Mouse (Mus musculus) embryonic facial prominence, embryonic 13.5 days (tissue): ENCODE measurements around the gene Akap2. TPM values are rescaled to one million over a fixed set of nuclear protein-coding genes. Genes with fewer than 3 reads are reported as not detected.
A peak's percentile ranks its signal among the peaks of the same experiment; 100 is the strongest.

Source experiments
- ATAC-seq: fragments of 200-750 bp; cut with Nextera tagmentation; 2 replicates; pipeline ENCODE4 v1.8.0; 2017; ENCODE audit warnings: low read depth; ENCODE audit not compliant: insufficient number of reproducible peaks, insufficient read depth, low FRiP score, low TSS enrichment
- H3K27ac ChIP-seq: fragments of 300-500 bp; sonication (generic); 2 replicates; pipeline ENCODE4 v1.5.1; 2015; ENCODE audit warnings: moderate library complexity, mild to moderate bottlenecking, inconsistent platforms
- H3K27me3 ChIP-seq: fragments of 300-500 bp; sonication (generic); 2 replicates; pipeline ENCODE4 v1.6.1; 2015; ENCODE audit warnings: mild to moderate bottlenecking, inconsistent platforms
- H3K36me3 ChIP-seq: fragments of 300-500 bp; sonication (generic); 2 replicates; pipeline ENCODE4 v1.6.1; 2015; ENCODE audit warnings: mild to moderate bottlenecking, inconsistent platforms
- H3K4me1 ChIP-seq: fragments of 300-500 bp; sonication (generic); 2 replicates; pipeline ENCODE4 v1.6.1; 2015; ENCODE audit warnings: inconsistent platforms
- H3K4me2 ChIP-seq: fragments of 300-500 bp; sonication (generic); 2 replicates; pipeline ENCODE4 v1.6.1; 2015; ENCODE audit warnings: moderate library complexity, mild to moderate bottlenecking, inconsistent platforms
- H3K4me3 ChIP-seq: fragments of 300-500 bp; sonication (generic); 2 replicates; pipeline ENCODE4 v1.5.1; 2015; ENCODE audit warnings: mild to moderate bottlenecking, inconsistent platforms
- H3K9ac ChIP-seq: fragments of 300-500 bp; sonication (generic); 2 replicates; pipeline ENCODE4 v1.6.1; 2015; ENCODE audit warnings: mild to moderate bottlenecking, inconsistent platforms
- H3K9me3 ChIP-seq: fragments of 300-500 bp; sonication (generic); 2 replicates; pipeline ENCODE4 v1.6.1; 2016; ENCODE audit warnings: inconsistent platforms
- WGBS: fragments of 180-500 bp; shearing (Covaris S2); methylation state at CpG from one replicate; pipeline ENCODE4 v1.1.7; 2015; ENCODE audit warnings: mixed read lengths; 5-methylcytosine and 5-hydroxymethylcytosine counted together
- polyA plus RNA-seq: library from polyadenylated mRNA; unstranded; fragments of >200 nt; fragmentation: Nextera tagmentation; extraction: Ambion mirVana; gene quantifications from 2 replicates; pipeline ENCODE4 v1.2.1, GENCODE M21; 2015

The Akap2 gene
- polyA plus RNA-seq, 1 experiment from 2014 or later: 28.1 TPM

- no peak overlapping the region for H3K4me3 ChIP-seq
- no peak overlapping the region for H3K9ac ChIP-seq
- peaks cover 11% of the 10 kb centered on the region for H3K36me3 ChIP-seq
- H3K4me2 ChIP-seq: no peak overlapping the region
- no peaks in the 10 kb centered on the region for H3K9me3 ChIP-seq
- no peak for ATAC-seq
- no peaks in the 10 kb centered on the region for H3K27me3 ChIP-seq
- 82% methylated on average over 11 of the region's 11 CpGs for WGBS
- H3K4me1 ChIP-seq: no peaks in the 10 kb centered on the region
- H3K27ac ChIP-seq: no peak overlapping the region
Observed at GRCm38 (mm10) chr4:57730801-57731598, 13.5 kb downstream of the Akap2 start.

GRCm38 (mm10) chr4:57732351-57732750 is 14.9 kb downstream of the Akap2 start:
- Histone ChIP-seq H3K4me2 (no peak overlapping the region), H3K27me3 (no peaks in the 10 kb centered on the region), H3K36me3 (peaks cover 10% of the 10 kb centered on the region), H3K9me3 (no peaks in the 10 kb centered on the region), H3K27ac (no peak overlapping the region), H3K9ac (no peak overlapping the region), H3K4me3 (no peak overlapping the region), H3K4me1 (no peaks in the 10 kb centered on the region)
- 79% methylated on average over 5 of the region's 5 CpGs for WGBS
- no peak for ATAC-seq

GRCm38 (mm10) chr4:57733445-57733844 is 16.0 kb downstream of the Akap2 start:
- Histone ChIP-seq H3K27me3 (no peaks in the 10 kb centered on the region), H3K9me3 (no peaks in the 10 kb centered on the region), H3K4me1 (peaks cover under 1% of the 10 kb centered on the region; the same call in 1 of the 2 replicates), H3K36me3 (peaks cover 8% of the 10 kb centered on the region), H3K27ac (no peak overlapping the region), H3K9ac (no peak overlapping the region), H3K4me2 (no peak overlapping the region), H3K4me3 (no peak overlapping the region)
- 68% methylated on average over 3 of the region's 3 CpGs for WGBS
- no peak for ATAC-seq

- Histone ChIP-seq H3K27me3 (no peaks in the 10 kb centered on the region), H3K4me2 (no peak overlapping the region), H3K27ac (no peak overlapping the region), H3K9me3 (no peaks in the 10 kb centered on the region), H3K4me3 (no peak overlapping the region), H3K4me1 (peaks cover 10% of the 10 kb centered on the region), H3K9ac (no peak overlapping the region), H3K36me3 (peaks cover 8% of the 10 kb centered on the region)
- no peak for ATAC-seq
- WGBS: 88% methylated on average over 5 of the region's 5 CpGs
Observed at GRCm38 (mm10) chr4:57735426-57735825, 18.0 kb downstream of the Akap2 start.

- H3K27ac ChIP-seq: no peak overlapping the region; the same call in 1 of the 2 replicates
- H3K4me1 ChIP-seq: peaks cover 26% of the 10 kb centered on the region
- no peaks in the 10 kb centered on the region for H3K27me3 ChIP-seq
- ATAC-seq: no peak
- H3K36me3 ChIP-seq: peaks cover 6% of the 10 kb centered on the region
- H3K4me3 ChIP-seq: no peak overlapping the region
- no peaks in the 10 kb centered on the region for H3K9me3 ChIP-seq
- WGBS: 17% methylated on average over 8 of the region's 8 CpGs
- no peak overlapping the region for H3K4me2 ChIP-seq
- H3K9ac ChIP-seq: no peak overlapping the region
Observed at GRCm38 (mm10) chr4:57738856-57739552, 21.5 kb downstream of the Akap2 start.

- Histone ChIP-seq H3K9ac (no peak overlapping the region), H3K4me2 (no peak overlapping the region), H3K4me1 (peaks cover 33% of the 10 kb centered on the region), H3K27ac (no peak overlapping the region; the same call in 1 of the 2 replicates), H3K36me3 (peaks cover 9% of the 10 kb centered on the region), H3K9me3 (no peaks in the 10 kb centered on the region), H3K27me3 (no peaks in the 10 kb centered on the region), H3K4me3 (no peak overlapping the region)
- 57% methylated on average over 11 of the region's 11 CpGs for WGBS
- no peak for ATAC-seq
Observed at GRCm38 (mm10) chr4:57743325-57743929, 26.0 kb downstream of the Akap2 start.

GRCm38 (mm10) chr4:57750651-57751050 is 33.2 kb downstream of the Akap2 start:
- 77% methylated on average over 4 of the region's 4 CpGs for WGBS
- no peak overlapping the region for H3K9ac ChIP-seq
- H3K4me3 ChIP-seq: no peak overlapping the region
- no peak overlapping the region for H3K27ac ChIP-seq
- no peak overlapping the region for H3K4me2 ChIP-seq
- H3K36me3 ChIP-seq: peaks cover 5% of the 10 kb centered on the region
- H3K4me1 ChIP-seq: 0 out of 2 replicates have a peak, but pooled peaks cover 5% of the 10 kb centered on the region
- H3K27me3 ChIP-seq: no peaks in the 10 kb centered on the region
- no peak for ATAC-seq
- no peaks in the 10 kb centered on the region for H3K9me3 ChIP-seq

- Histone ChIP-seq H3K27ac (no peak overlapping the region), H3K4me3 (no peak overlapping the region), H3K9me3 (no peaks in the 10 kb centered on the region), H3K4me2 (no peak overlapping the region), H3K27me3 (no peaks in the 10 kb centered on the region), H3K4me1 (0 out of 2 replicates have a peak, but pooled peaks cover 5% of the 10 kb centered on the region), H3K36me3 (peaks cover under 1% of the 10 kb centered on the region), H3K9ac (no peak overlapping the region)
- ATAC-seq: no peak
- WGBS: 62% methylated on average over 4 of the region's 4 CpGs
Observed at GRCm38 (mm10) chr4:57751054-57751453, 33.6 kb downstream of the Akap2 start.

GRCm38 (mm10) chr4:57751566-57751965 is 34.1 kb downstream of the Akap2 start:
- no peak overlapping the region for H3K4me3 ChIP-seq
- no peaks in the 10 kb centered on the region; the same call in 1 of the 2 replicates for H3K36me3 ChIP-seq
- no peaks in the 10 kb centered on the region for H3K9me3 ChIP-seq
- H3K9ac ChIP-seq: no peak overlapping the region
- WGBS: 95% methylated on average over 11 of the region's 11 CpGs
- ATAC-seq: no peak
- no peak overlapping the region for H3K27ac ChIP-seq
- H3K27me3 ChIP-seq: no peaks in the 10 kb centered on the region
- H3K4me1 ChIP-seq: 0 out of 2 replicates have a peak, but pooled peaks cover 5% of the 10 kb centered on the region
- no peak overlapping the region for H3K4me2 ChIP-seq

GRCm38 (mm10) chr4:57755085-57755484 is 37.6 kb downstream of the Akap2 start:
- Histone ChIP-seq H3K27ac (no peak overlapping the region), H3K27me3 (no peaks in the 10 kb centered on the region), H3K4me1 (peaks cover 11% of the 10 kb centered on the region; the same call in 1 of the 2 replicates), H3K9me3 (no peaks in the 10 kb centered on the region), H3K4me2 (no peak overlapping the region), H3K9ac (no peak overlapping the region), H3K36me3 (peaks cover 7% of the 10 kb centered on the region; the same call in 1 of the 2 replicates), H3K4me3 (no peak overlapping the region)
- ATAC-seq: no peak
- 90% methylated on average over 11 of the region's 11 CpGs for WGBS

- Histone ChIP-seq H3K4me1 (peaks cover 16% of the 10 kb centered on the region; the same call in 1 of the 2 replicates), H3K4me3 (no peak overlapping the region), H3K9me3 (no peaks in the 10 kb centered on the region), H3K4me2 (no peak overlapping the region), H3K27ac (peak overlapping the region; percentile 28; the same call in 1 of the 2 replicates), H3K9ac (no peak overlapping the region), H3K27me3 (no peaks in the 10 kb centered on the region), H3K36me3 (0 out of 2 replicates have a peak, but pooled peaks cover 7% of the 10 kb centered on the region)
- WGBS: 36% methylated on average over 11 of the region's 11 CpGs
- ATAC-seq: no peak
Observed at GRCm38 (mm10) chr4:57757997-57758396, 40.5 kb downstream of the Akap2 start.
